Mouse (Mus musculus) naive thymus-derived CD4-positive, alpha-beta T cell, adult 2 months (primary cell): ENCODE data around the gene Hist1h3c.
"Not testable (repeated sequence)": the region's sequence is repeated elsewhere in the genome, so short reads cannot be mapped to it uniquely, and the experiment has no call there.

Source experiments
- DNase-seq: peaks from one replicate; pipeline ENCODE4 v3.0.0-alpha.2; 2011; ENCODE audit warnings: low read depth

Hist1h3c gene

DNA sequence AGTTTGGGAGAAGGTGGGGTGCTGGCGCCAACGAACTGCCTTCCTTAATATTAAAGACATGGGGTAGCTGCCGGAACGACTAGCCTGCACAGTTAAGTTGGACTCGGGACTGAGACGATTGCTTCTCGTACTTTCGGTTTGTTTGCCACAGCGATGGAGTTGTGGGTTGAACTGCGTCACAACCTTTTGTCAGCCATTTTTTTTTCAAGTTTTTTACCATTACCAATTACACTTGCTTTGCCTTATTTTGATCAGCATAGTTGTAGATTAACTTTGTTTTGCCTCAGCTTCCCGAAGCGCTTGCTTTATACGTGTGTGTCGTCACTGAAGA, 5.5 kb downstream of the Hist1h3c start:
- DNase-seq: no peak

DNA sequence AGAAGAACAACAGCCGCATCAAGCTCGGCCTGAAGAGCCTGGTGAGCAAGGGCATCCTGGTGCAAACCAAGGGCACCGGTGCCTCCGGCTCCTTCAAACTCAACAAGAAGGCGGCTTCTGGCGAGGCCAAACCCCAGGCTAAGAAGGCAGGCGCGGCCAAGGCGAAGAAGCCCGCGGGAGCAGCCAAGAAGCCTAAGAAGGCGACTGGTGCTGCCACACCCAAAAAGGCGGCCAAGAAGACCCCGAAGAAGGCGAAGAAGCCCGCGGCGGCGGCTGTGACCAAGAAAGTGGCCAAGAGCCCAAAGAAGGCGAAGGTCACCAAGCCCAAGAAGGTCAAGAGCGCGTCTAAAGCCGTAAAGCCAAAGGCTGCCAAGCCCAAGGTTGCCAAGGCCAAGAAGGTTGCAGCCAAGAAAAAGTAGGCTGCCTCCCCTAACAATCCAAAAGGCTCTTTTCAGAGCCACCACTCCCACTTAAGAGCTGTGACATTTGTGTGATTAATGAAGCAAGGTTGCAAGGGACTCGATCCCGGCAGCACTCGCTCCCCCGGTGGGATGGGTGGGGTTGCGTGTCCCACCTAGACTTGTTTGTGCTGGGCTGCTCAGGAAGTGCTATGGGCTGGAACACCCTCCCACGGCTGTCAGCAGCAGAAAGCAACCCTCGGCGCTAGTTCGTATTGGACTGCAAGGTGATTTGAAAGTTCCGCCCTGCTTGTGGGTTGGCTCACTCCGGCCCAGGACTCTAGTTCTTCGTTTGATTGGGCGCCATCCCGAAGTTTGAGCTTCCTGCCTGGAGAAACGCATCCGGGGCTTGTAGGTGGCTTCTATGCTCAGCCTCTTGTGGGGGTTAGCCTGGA, 6.1 kb downstream of the Hist1h3c start:
- DNase-seq: peak; percentile 93

DNA sequence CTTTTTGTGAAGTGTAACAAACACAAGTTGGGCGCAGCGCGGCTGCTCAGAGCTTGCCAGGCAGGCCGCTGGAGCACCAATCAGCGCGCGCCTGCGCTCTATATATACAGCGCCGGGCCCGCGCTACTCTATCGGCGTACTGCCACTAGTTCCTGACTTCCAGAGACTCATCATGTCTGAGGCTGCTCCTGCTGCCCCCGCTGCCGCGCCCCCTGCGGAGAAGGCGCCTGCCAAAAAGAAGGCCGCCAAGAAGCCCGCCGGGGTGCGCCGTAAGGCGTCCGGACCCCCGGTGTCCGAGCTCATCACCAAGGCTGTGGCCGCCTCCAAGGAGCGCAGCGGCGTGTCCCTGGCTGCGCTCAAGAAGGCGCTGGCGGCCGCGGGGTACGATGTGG, 6.7 kb downstream of the Hist1h3c start, which contains the start of gene Hist1h1c:
Gene Hist1h1c (plus strand): TSS at position 132 of the 392 bp plus-strand sequence.
- DNase-seq: peak; percentile 97

DNA sequence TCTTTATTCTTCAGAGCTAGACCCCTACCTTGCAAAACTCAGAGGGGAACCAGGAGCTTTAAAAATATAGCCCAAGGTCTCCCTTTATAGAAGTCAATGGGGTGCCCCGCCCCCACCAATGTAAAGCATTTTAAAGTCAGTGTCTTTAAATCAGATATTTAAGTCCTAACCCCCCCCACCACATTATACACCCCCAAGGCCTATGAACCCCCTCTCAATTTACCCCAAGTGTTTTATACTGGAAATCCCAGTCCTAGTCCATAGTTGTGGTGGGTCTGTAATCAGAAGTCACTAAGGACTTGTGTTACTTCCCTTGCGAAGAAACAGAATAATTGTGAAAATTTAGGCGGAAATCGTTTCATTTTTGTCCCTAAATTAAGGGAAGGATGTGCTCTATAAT, 7.4 kb downstream of the Hist1h3c start:
- DNase-seq: no peak

DNA sequence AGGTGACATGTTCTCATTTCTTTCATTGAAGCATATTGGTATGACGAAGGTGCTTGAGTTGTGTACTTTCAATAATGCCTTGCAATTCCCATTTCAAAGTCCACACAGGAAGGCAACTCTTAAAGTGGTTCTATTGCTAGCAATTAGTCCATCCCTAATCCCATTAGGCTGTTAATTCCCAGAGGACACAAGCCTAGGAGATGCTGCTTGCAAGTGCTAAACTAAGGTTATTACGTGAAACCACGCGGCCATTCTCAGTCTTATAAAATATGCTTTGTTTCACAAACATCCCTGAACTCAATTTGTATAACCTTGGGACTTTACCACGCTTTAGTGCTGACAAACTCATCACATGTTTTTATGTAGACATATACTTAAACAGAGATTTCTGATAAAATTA, 8.3 kb downstream of the Hist1h3c start:
- DNase-seq: no peak

DNA sequence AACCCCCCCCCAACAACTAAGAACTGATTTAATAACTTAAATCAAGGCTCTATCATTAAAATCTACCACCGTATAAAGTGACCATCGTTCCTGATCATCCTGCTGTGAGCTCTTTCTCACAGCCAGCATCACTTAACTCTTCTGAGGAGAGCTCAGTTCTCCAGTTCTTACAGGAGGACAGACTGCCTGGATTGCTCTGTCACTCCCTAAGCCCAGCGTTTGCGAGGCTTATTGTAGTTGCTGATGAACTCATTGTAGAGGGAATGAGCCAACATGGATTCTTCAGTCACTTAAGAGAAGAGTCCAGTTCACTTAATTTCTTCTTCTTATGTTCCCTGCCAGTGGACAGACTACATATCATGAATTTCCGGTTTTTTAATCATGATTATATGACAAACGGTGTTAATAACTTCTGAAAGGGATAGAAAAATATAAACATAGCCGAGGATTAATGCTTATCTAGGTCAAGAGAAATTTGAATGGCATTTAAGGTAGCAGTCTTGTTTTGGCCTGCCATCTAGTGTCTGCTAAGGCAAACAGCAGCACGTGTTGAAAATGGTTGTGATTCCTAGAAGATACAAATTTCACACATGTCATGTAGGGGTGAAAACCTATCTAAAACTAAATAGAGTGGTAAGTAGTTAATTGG, 13.1 kb downstream of the Hist1h3c start:
- peak; percentile 78 for DNase-seq

DNA sequence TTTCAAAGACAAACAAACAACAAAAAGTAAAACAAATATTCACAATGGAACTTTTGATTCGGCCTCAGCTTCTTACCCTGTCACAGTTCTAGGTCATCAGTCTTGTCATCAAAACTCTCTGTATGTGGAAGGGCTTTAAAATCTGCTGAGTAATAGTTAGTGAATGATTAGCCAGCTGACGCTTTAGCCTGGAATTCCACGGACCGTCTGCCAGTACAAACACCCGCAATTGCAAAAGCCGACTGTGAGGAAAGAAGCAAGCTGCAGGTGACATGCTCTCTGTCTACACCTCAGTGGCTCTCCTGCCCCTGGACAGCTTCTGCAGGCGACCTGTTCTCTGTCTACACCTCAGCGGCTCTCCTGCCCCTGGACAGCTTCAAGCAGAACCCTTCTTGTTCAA, 14.9 kb downstream of the Hist1h3c start:
- no peak for DNase-seq

DNA sequence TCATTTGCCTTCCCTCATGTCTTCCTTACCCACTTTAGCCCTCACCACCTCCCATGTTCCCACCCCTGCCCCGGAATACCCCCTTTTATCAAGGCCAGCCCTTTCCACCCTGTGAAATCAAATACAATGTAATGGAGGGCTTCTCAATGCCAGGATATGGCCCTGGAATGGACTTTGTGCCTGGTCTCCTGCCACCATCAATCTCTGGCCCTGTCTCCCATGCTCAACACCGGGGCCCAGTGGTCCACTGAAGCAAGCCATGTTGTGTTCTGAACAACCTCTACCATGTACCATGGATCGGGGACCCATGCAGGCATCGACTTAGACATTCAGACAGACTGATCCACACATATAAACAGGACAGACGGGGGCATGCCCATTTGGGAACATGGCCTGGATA, 15.7 kb downstream of the Hist1h3c start:
- no peak for DNase-seq

DNA sequence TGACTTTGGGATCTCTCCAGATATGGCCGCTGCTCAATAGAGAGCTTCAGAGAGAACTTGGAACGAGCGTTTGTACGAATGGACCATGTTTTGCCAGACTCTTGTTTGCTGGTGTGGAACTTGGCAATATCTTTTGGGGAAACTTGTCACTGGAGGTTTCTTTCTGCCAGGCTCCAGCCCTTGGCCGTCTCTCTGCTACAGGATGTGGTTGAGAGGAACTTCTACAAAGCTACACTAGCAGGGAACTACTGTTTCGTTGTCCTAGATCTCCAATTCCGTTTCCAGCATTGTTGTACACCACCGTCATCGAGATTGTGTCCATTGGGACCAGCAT, 16.2 kb downstream of the Hist1h3c start:
- DNase-seq: peak; percentile 43

DNA sequence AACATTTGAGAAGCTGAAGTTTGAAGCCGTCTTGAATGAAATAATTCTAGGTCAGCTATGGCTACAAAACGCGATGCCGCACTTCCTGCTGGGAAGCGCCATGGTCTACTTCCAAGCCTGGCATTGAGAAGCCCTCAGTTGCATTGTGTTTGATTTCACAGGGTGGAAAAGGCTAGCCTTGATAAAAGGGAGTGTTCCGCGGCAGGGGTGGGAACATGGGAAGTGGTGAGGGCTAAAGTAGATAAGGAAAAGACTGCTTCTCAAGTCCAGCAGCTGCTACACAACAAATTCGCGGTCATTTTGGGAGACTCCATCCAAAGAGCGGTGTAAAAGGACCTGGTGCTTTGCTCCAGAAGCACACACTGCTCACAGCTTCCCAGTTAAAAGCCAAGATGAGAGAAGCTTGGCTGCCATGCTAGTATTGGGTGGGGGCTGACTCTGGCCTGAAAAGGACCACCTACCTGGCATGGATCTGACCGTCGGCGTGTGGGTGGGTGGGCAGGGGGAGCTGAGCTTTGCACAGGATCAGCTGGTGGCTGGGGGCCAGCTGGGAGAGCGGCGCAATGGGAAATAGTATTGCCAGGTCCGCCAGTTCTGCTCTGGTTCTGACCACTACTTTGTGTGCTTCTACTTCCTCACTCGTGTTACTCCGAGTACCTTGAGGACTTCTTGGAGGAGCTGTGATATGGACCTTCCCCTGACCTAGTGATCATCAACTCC, 16.8 kb downstream of the Hist1h3c start:
- DNase-seq: no peak

DNA sequence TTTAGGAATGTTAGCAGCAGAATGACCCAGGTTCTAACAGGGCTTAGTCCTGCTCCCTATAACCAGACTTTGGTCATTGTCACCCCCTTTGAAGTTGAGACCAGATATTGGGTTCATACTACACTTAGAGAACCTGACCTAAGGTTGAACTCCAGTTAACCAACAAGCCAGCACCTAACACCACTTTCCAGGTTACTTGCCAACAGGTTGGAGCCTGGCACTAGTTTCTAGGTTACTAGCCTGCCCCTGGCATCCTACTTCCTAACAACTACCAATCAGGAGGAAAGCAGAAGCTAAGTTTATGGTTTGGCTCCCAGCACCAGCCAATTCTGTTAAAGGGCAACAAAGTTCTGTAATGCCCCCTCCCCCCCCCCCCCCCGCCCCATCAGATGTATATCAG, 20.2 kb downstream of the Hist1h3c start:
- no peak for DNase-seq

DNA sequence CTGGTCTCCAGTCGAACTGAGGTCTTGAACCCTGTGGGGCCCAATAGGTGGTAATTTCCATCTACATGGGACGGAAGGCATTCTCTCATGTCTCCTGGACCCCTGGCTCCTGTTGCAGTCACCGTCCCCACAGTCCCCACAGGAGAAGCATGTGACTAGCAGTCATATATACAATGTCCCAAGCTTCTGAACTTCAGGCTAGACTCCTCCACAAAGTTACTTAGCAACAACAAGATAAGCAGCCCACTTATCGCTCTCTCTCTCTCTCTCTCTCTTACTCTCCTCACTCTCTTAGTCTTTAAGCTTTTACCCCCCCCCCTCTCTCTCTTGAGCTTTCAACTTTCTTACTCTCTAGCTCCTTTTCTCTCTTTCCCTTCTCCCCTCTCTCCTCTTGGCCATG, 21.2 kb downstream of the Hist1h3c start:
- no peak for DNase-seq

DNA sequence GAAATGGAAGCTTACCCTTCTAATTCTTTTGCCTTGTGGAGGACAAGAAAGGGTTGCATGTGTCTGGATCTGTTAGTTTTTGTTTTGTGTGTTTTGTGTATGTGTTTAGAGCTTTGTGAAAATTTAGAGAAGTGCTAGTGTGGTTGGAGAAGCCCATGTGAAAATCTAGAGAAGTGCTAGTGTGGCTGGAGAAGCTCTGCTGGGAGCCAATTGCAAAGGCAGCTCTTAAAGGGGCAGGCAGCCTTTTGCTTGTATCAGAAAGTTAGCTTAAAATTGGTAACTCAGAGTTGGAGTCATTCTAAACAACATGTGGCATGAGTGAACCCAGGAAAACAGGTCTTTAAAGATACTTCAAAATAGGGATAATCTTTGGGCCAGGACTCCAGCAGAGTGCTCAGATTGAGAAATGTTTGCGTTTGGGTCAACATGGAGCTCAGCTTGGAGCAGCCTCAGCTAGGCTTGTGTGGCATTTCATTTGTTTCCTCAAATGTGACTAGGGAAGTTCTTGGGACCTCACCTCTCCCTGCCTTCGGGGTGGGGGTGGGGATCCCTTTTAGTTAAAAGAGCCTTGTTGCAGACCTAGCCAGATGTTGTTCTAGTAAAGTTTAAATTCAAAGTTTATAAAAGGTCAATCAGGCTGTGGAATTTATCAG, 27.7 kb downstream of the Hist1h3c start:
- not testable (repeated sequence) for DNase-seq

DNA sequence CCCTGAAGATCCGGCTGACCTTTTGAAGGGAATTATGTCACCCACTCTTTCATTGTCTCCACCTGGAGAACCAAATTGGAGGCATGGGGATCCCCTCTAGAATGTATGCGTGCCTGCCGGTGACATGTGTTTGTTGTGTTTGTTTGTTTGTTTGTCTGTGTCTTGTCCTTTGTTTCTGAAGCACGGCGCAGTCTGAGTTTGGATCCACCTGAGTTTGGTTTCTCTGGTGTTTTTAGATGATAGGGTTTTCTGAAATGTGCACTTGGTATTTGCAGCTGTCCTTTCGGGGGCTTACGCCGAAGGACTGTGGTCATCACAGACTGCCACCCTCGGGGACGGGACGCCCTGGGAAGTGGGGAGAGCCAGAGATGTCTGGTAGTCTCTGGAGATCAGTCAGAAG, 28.2 kb downstream of the Hist1h3c start:
- no peak for DNase-seq

DNA sequence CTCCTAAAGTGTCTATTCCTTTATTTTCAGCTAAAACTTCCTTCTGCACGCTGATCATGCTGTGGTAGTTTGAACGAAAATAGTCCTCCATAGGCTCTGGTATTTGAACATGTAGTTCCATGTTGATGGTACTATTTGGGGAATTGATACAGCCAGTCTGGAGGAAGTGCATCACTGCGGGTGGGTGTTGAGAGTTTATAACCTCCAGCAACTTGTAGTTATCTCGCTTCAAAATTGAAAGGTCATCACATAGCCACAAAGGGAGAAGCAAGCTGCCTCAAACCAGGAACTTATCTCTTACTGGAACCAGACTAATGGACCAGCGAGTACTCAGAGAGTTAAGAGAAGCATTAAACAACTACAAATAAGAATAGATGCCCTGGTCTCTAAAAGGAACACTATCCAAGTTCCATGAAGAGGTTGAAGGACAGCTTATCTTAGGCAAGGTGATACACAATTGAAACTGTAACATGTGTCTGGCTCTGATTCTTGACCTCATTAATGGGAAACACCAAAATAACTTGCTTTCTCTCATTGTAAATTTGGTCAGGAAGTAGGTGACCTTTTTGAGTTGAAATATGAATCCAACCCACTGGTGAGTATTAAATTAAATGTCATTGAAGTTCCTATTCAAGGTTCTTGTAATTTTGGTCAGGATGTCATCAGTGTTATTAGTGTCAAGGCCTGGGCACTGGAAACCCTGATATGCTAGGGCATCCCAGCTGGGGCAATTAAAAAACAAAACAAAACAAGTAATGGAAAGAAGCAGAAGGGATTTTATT, 28.9 kb downstream of the Hist1h3c start:
- DNase-seq: no peak

DNA sequence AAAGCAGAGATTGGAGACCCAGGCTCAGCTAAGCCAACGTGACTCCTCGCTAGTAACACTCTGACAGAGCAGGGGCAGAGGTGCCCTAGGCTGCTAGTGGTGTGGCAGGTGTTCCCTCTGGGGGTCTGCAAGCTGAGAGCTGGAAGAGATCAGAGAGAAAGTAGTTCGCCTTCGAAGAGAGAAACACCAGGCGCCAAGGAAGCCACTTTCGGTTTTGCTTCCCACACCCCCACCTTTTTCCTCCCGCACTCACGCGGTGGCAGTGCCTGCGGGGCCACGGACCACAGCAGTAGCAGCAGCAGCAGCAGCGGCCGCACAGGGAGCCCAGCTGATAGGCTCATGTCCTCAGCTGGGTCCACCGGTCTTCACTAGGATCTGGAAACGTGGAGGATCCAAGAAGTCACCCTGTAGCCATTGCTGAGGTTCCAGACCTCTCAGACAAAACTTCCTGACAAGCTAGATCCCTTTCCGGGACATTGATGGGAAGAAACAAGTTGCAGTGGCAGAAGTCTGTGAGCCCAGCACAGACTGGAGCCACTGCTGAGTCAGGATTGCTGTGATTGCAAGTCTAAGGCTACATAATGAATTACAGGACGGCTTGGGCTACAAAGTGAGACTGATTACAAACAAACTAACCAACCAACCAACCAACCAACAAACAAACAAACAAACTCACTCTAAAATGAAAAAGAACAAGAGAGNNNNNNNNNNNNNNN, 34.9 kb downstream of the Hist1h3c start, which contains the start of gene Hfe:
Gene Hfe (minus strand): TSS at position 481 of the 716 bp plus-strand sequence.
- peak; percentile 83 for DNase-seq

DNA sequence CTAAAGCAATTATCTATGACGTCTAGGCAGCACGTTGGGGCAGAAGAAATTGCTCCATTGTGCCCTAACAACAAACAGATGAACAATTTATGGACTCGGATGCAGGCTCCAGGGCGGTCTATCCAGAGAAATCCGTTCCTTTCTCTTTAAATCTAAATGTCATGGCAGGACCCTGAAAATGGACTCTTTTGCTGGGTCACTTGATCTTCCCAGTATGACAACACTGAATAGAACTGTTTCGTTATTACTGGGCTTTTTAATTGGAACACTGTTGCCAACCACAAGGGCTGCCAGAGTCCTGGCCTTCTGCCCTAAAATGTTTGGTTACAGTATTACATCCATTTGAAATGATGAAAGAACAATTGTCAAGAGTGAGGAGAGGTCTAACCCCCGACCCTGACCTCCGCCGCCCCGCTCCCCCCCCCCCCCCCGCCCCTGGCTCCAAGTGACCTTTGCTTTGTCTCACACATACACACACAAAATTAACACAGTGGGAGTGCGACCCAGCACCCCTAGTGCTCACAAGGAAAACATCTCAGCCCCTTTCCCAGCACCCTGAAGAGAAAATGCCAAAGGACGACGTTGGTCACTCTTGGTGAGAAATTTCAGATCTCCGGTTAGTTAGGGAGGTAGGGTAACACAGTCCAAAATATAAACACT, 35.6 kb downstream of the Hist1h3c start:
- DNase-seq: no peak

DNA sequence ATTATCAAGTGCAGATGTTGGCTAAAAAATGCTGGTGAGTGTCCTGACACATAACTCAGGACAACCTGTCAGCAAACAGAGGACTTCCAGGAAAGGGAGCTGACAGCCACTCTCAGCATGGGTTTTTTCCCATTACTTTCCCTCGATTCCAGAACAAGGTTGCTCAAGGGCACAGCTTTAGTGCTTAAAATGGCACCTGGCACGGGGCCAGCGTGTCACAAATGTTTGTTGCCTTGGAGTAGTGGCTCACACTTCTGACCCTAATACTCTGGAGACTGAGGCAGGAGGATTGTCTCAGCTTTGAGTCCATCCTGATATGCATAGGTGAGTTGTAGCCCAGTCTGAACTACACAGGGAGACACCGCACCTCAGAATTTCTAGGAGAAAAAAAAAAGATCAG, 36.7 kb downstream of the Hist1h3c start:
- DNase-seq: no peak

DNA sequence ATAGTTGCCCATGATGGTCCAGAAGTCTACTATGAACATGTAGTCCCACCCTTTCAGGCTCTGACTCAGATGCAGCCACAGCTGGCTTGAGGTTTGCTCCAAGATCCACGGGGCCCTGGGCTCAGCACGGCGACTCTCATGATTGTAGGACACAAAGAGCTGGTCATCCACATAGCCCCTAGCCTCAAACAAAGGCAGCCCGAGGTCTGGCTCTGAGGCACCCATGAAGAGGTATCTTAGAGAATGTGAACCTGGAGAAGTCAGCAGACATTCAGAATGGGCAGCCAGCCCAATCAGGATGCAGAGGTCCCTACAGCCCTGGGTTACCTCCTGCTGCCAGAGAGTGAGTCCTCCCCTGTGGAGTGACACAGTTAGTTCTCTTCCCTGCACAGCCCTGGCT, 37.4 kb downstream of the Hist1h3c start:
- DNase-seq: no peak

DNA sequence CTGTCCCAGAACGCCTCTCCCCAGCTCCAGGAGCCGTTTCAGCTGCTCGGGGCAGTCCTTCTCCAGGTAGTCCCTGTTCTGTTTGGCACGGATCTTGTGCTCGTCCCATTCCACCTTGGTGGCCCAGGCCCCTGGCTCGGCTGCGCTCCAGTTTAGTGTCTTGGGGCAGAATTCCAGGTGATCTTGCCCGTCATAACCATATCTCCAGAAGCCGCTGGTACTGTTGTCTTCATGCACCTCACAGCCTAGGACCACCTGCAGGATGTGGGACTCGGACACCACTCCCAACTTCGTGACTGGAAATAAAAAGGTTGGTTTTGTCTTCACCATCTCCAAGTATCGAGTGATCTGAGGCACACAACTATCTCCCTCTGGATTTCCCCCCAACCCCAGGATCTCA, 38.6 kb downstream of the Hist1h3c start:
- DNase-seq: no peak
